Mouse (Mus musculus) heart, embryonic 14.5 days (tissue): ENCODE data around the gene Itsn1. TPM values are rescaled to one million over a fixed set of nuclear protein-coding genes. Genes with fewer than 3 reads are reported as not detected.

Experiments used
- ATAC-seq: fragments of 200-750 bp; cut with Nextera tagmentation; 2 replicates; pipeline ENCODE4 v1.8.0; 2017; ENCODE audit warnings: low read depth, moderate TSS enrichment; ENCODE audit not compliant: insufficient number of reproducible peaks, insufficient read depth, low FRiP score
- H3K27ac ChIP-seq, 2 experiments: fragments of 200-500 bp in 1 of 2; fragments of 300-500 bp in 1 of 2; sonication (generic) in 1 of 2; replicated peaks in 1 of 2; 2 replicates each; pipeline ENCODE4 v1.5.1; 2012 to 2014; ENCODE audit warnings: low read depth in 2 of 2, low read length in 2 of 2, control low read depth in 1 of 2, mild to moderate bottlenecking in 1 of 2, mixed read lengths in 1 of 2; ENCODE audit not compliant: control insufficient read depth in 1 of 2, insufficient read depth in 1 of 2
- H3K27me3 ChIP-seq: fragments of 300-500 bp; sonication (generic); 2 replicates; pipeline ENCODE4 v1.6.1; 2014; ENCODE audit warnings: mild to moderate bottlenecking, low read length, control low read depth; ENCODE audit not compliant: control insufficient read depth, insufficient read depth
- H3K36me3 ChIP-seq: fragments of 300-500 bp; sonication (generic); 2 replicates; pipeline ENCODE4 v1.6.1; 2014; ENCODE audit warnings: mild to moderate bottlenecking, control low read depth, low read length, mixed read lengths; ENCODE audit not compliant: control insufficient read depth, insufficient read depth
- H3K4me1 ChIP-seq, 2 experiments: fragments of 200-500 bp in 1 of 2; fragments of 300-500 bp in 1 of 2; sonication (generic) in 1 of 2; 2 replicates each; pipeline ENCODE4 v1.6.1; 2012 to 2014; ENCODE audit warnings: low read length in 2 of 2, control low read depth in 1 of 2, mixed read lengths in 1 of 2; ENCODE audit not compliant: control insufficient read depth in 2 of 2, insufficient read depth in 2 of 2
- H3K4me2 ChIP-seq: fragments of 300-500 bp; sonication (generic); 2 replicates; pipeline ENCODE4 v1.6.1; 2014; ENCODE audit warnings: mild to moderate bottlenecking, low read length
- H3K4me3 ChIP-seq, 2 experiments: fragments of 200-500 bp in 1 of 2; fragments of 300-500 bp in 1 of 2; sonication (generic) in 1 of 2; 2 replicates each; pipeline ENCODE4 v1.5.1; 2012 to 2014; ENCODE audit warnings: low read length in 2 of 2, mild to moderate bottlenecking in 2 of 2, control low read depth in 1 of 2, low read depth in 1 of 2, moderate library complexity in 1 of 2; ENCODE audit not compliant: control insufficient read depth in 1 of 2, insufficient read depth in 1 of 2
- H3K9ac ChIP-seq: fragments of 300-500 bp; sonication (generic); 2 replicates; pipeline ENCODE4 v1.6.1; 2014; ENCODE audit warnings: mild to moderate bottlenecking, low read length
- H3K9me3 ChIP-seq: fragments of 300-500 bp; sonication (generic); 2 replicates; pipeline ENCODE4 v1.6.1; 2016; ENCODE audit warnings: low read length, control low read depth; ENCODE audit not compliant: control insufficient read depth
- WGBS: fragments of 180-500 bp; shearing (Covaris S2); extraction: QIAGEN DNeasy Blood & Tissue Kit; methylation state at CpG from one replicate; pipeline ENCODE4 v1.1.7; 2014; 5-methylcytosine and 5-hydroxymethylcytosine counted together
- polyA plus RNA-seq: library from polyadenylated mRNA; unstranded; fragments of >200 nt; fragmentation: Nextera tagmentation; extraction: Ambion mirVana; gene quantifications from 2 replicates; pipeline ENCODE4 v1.2.1, GENCODE M21; 2014

Itsn1 gene
- polyA plus RNA-seq, 1 experiment from 2014 or later, result 21.2 TPM

DNA sequence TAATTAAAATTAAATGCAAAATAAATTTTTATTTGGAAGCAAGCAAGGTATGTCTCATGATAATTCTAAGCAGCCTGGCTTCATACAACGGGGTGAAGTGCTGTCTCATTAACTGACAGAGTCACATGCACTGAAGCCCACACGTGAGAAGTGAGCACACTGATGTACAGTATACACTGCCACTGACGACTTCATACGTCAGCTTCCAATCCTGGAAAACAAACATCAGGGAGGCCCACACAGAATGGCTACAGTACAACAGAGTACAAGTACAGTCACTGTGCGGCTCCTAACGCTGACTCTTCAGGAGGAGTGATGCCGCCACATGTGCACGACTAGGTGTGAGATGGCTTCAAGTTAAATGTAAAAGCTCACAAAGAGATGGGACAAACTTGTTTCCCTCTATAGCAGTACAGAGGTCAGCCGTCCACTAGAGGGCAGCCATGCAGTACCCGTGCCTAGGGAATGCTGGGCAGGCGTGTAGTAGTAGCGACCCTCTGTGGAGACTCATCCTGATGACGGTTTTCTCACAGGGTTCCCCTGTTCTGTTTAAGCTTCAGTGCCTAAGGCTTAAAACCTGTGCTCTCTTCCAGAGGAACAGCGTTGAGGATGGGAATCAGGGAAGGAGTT lies 34.5 kb upstream of the Itsn1 start:
- ATAC-seq, result peak; percentile 81
- H3K9ac ChIP-seq, result no peak overlapping the region
- H3K4me1 ChIP-seq, result 0 out of 4 replicates have a peak, but pooled peaks cover 0 to 2% of the 10 kb centered on the region in 2 experiments
- H3K27ac ChIP-seq, result no peak overlapping the region
- H3K9me3 ChIP-seq, result no peaks in the 10 kb centered on the region
- H3K4me3 ChIP-seq, result no peak overlapping the region
- H3K27me3 ChIP-seq, result no peaks in the 10 kb centered on the region
- 28% methylated on average over 14 of the region's 14 CpGs for WGBS
- H3K36me3 ChIP-seq, result peaks cover 54% of the 10 kb centered on the region
- no peak overlapping the region for H3K4me2 ChIP-seq

DNA sequence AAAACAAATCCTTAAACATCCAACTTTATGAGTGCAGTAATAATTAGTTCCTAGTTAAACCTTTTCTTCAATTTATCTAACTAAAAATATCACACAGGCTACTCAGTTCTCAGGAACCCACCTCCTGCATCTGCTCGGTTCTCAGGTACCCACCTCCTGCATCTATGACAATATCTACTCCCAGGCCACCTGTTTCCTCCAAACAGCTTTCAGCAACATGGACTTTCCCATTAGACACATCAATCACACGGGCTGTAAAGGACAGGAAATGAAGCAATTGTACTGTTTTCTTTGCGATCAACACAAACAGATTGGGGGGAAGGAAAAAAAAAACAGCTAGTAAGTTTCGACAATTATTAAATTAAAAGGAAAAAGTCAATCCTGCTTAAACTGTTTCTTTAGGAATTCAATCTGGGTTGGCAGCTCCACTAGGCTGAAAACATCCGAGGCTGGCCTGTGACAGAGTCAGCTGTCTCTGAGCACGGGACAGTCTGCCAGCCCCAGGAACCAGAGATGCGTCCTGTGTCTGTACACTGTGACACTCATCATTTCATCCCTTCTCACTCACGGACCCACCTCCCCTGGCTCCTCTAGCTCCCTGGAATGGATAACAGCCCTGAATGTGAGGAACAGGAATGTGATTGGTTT lies 33.8 kb upstream of the Itsn1 start:
- H3K4me2 ChIP-seq, result no peak overlapping the region
- H3K4me3 ChIP-seq, result no peak overlapping the region
- H3K9ac ChIP-seq, result no peak overlapping the region
- no peaks in the 10 kb centered on the region for H3K9me3 ChIP-seq
- peaks cover 58% of the 10 kb centered on the region for H3K36me3 ChIP-seq
- no peaks in the 10 kb centered on the region for H3K4me1 ChIP-seq
- no peak for ATAC-seq
- no peak overlapping the region for H3K27ac ChIP-seq
- WGBS, result 55% methylated on average over 8 of the region's 8 CpGs
- no peaks in the 10 kb centered on the region for H3K27me3 ChIP-seq

DNA sequence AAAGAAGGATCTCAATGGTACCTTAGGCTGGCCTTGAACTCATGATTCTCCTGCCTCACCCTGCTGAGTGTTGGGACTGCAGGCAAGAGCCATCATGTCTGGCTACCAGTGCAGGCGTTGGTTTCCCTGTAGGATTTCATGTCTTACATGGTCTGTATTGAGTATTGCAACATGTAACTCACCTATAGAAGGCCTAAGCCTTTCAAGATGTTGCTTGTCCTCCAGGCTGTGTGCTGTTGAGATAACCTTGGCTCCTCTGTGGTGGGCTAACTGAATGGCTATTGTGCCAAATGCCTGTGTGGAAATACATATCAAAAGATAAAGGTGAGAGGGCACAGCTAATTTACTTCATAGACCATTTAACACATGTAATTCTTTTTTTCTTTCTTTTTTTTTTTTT lies 30.1 kb upstream of the Itsn1 start:
- ATAC-seq, result no peak
- no peaks in the 10 kb centered on the region for H3K9me3 ChIP-seq
- H3K27ac ChIP-seq, result no peak overlapping the region
- H3K4me2 ChIP-seq, result no peak overlapping the region
- no peaks in the 10 kb centered on the region for H3K27me3 ChIP-seq
- H3K36me3 ChIP-seq, result peaks cover 62% of the 10 kb centered on the region
- WGBS, result 93% methylated on average over 1 of the region's 1 CpGs
- H3K9ac ChIP-seq, result no peak overlapping the region
- H3K4me1 ChIP-seq, result no peaks in the 10 kb centered on the region
- H3K4me3 ChIP-seq, result no peak overlapping the region

DNA sequence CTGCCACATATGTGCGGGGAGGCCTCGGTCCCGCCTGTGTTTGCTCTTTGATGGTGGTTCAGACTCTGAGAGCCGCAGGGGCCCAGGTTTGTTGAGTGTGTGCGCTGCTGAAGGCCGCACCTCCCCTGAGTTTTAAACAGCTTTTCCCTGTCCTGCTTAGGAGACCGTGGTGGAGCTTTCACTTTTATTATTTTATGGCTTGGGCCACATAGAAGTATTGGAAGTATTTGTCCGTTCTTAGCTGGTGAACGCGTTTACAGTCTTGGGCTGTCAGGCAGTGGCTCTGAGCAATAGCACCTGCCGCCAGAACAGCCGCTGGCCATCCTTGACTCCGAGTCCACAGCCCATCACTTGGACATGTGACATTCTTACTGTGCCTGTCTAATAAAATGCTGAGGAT lies 27.2 kb upstream of the Itsn1 start:
- Histone ChIP-seq H3K9ac (no peak overlapping the region), H3K36me3 (peaks cover 71% of the 10 kb centered on the region), H3K27ac (no peak overlapping the region), H3K9me3 (no peaks in the 10 kb centered on the region), H3K4me3 (no peak overlapping the region), H3K27me3 (no peaks in the 10 kb centered on the region), H3K4me1 (no peaks in the 10 kb centered on the region), H3K4me2 (no peak overlapping the region)
- WGBS, result 86% methylated on average over 13 of the region's 13 CpGs
- ATAC-seq, result no peak

DNA sequence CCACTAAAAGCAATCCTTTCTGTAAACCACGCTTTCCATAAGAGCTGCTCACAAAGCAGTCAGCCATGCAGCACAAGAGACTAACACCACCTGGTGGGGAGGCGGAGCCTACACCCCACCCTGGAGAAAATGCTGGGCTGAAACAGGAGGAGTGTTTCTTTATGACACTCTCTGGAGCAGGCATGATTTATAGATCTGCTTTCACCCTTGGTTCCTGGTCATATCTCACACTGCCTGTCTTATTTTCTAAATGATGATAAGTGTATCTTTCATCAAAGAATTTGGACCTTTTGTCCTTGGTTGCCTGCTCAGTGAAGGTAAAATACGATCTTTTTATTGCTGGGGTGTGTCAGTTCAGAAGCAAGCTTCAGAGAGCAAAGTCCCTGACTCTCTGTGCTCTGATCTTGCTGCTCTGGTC lies 26.3 kb upstream of the Itsn1 start:
- Histone ChIP-seq H3K9ac (no peak overlapping the region), H3K36me3 (peaks cover 73% of the 10 kb centered on the region), H3K4me2 (no peak overlapping the region), H3K9me3 (no peaks in the 10 kb centered on the region), H3K27me3 (no peaks in the 10 kb centered on the region), H3K4me1 (no peaks in the 10 kb centered on the region), H3K27ac (no peak overlapping the region), H3K4me3 (no peak overlapping the region)
- ATAC-seq, result no peak
- WGBS, result 82% methylated on average over 3 of the region's 3 CpGs

DNA sequence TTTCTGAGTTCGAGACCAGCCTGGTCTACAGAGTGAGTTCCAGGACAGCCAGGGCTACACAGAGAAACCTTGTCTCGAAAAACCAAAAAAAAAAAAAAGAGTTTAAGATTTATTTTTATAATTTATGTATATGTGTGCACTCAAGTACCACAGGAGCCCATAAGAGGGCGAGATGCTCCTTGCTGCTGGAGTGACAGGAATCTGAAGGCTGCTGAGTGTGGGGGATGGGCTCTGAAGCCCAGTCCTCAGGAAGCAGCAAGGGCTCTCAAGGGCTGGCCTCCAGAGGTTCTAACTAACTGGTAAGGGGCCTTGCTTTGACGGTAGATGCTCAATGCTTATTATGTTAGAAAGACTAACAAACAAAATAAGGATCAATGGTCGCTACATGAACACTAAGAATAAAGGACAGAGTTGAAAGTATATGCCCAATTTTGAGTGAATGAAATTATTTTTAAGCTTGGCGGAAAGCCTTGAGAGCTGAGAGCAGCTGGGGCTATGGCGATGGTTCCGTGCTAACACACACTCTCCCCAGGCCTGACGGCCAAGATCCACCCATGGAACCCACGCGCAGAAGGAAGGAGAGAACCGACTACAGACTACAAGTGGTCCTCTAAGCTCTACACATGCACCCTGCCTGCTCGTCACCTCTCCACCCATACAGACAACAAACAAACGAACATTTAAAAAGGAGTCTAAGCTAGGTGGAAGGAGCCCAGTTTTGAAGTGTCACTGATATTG lies 24.3 kb upstream of the Itsn1 start:
- no peaks in the 10 kb centered on the region for H3K4me1 ChIP-seq
- no peaks in the 10 kb centered on the region for H3K9me3 ChIP-seq
- H3K9ac ChIP-seq, result no peak overlapping the region
- no peak overlapping the region for H3K4me3 ChIP-seq
- H3K36me3 ChIP-seq, result peaks cover 68% of the 10 kb centered on the region
- no peaks in the 10 kb centered on the region for H3K27me3 ChIP-seq
- 79% methylated on average over 14 of the region's 14 CpGs for WGBS
- no peak for ATAC-seq
- no peak overlapping the region for H3K4me2 ChIP-seq
- no peak overlapping the region for H3K27ac ChIP-seq

DNA sequence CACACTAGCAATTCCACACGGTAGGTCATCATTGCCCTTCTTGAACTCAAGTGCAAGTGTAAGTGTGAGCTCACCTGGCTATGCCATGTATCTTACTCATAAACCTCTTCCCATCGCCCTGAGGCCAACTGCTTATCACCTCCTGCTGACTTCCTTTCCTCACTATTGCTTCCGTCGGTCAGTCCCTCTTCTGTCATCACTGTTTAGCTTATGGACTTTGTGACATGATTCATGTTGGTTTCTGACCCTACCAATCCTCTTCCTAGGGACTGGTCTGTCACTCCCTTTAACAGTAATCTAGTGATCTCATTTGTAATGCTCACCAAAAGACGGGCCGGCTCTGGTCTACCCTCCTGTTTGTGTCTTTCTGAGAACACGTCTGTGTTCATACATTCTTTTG lies 18.8 kb upstream of the Itsn1 start:
- no peak for ATAC-seq
- Histone ChIP-seq H3K9me3 (no peaks in the 10 kb centered on the region), H3K4me1 (no peaks in the 10 kb centered on the region), H3K9ac (no peak overlapping the region), H3K4me3 (no peak overlapping the region), H3K27ac (no peak overlapping the region), H3K27me3 (no peaks in the 10 kb centered on the region), H3K36me3 (peaks cover 89% of the 10 kb centered on the region), H3K4me2 (no peak overlapping the region)
- WGBS, result 74% methylated on average over 7 of the region's 7 CpGs
